Mouse (Mus musculus) thymus, adult 2 months (tissue): ENCODE data around the gene Agpat2.

Experiments used
- CTCF ChIP-seq: fragments of 200-500 bp; IDR thresholded peaks from 2 replicates; pipeline ENCODE4 v1.5.1; 2012; ENCODE audit warnings: mild to moderate bottlenecking, control low read depth, low read length, moderate library complexity, borderline replicate concordance; ENCODE audit not compliant: control insufficient read depth, poor library complexity, insufficient read depth; ENCODE audit errors: extremely low read depth
- POLR2A ChIP-seq: fragments of 200-500 bp; IDR thresholded peaks from 2 replicates; pipeline ENCODE4 v1.6.1; 2012; ENCODE audit warnings: mild to moderate bottlenecking, low read length, control low read depth, moderate library complexity; ENCODE audit not compliant: control insufficient read depth, poor library complexity, insufficient read depth; ENCODE audit errors: extremely low read depth

GRCm38 (mm10) chr2:26550777-26551176 is 53.4 kb downstream of the Agpat2 start:
- TF ChIP-seq POLR2A (no peak), CTCF (no peak)
